Mouse (Mus musculus) pancreas, adult 10 weeks (tissue): Measurements from ENCODE around the gene Adarb1. TPM values are rescaled to one million over a fixed set of nuclear protein-coding genes. Genes with fewer than 3 reads are reported as not detected.

Experiments
- polyA plus RNA-seq: library from polyadenylated mRNA; stranded (reverse); fragments of 350-450 nt; fragmentation: Illumina TruSeq; extraction: RNeasy Lipid Tissue Mini Kit (QIAGEN cat#74804); gene quantifications from one replicate; pipeline ENCODE4 v1.2.3, GENCODE M21; 2015; ENCODE audit warnings: low read depth, low replicate concordance; ENCODE audit not compliant: insufficient read depth

Adarb1 gene
- 5.1 TPM for polyA plus RNA-seq

GRCm38 (mm10) chr10:77418138-77418537 lies at the start of gene Adarb1:
Gene Adarb1, minus strand, starts transcription at chr10:77418270.

GRCm38 (mm10) chr10:77258704-77259621 lies 159.1 kb downstream of the Adarb1 start, which contains the start of gene Pofut2:
Gene Pofut2, plus strand, starts transcription at chr10:77259218.

Other genes starting within 250 kb of the Adarb1 start
- 20.1 TPM for gene Pofut2, start 159.1 kb downstream of the Adarb1 start, polyA plus RNA-seq
- 5.0 TPM for gene Fam207a, start 97.5 kb upstream of the Adarb1 start, polyA plus RNA-seq
- gene Itgb2, start 112.0 kb upstream of the Adarb1 start, polyA plus RNA-seq: 2.8 TPM
- gene Pttg1ip, start 163.4 kb upstream of the Adarb1 start, polyA plus RNA-seq: 43.2 TPM
- gene Sumo3, start 187.8 kb upstream of the Adarb1 start, polyA plus RNA-seq: 25.0 TPM
- not detected for gene Gm49325, start 187.9 kb upstream of the Adarb1 start, polyA plus RNA-seq
- 14.4 TPM for gene Ube2g2, start 204.0 kb upstream of the Adarb1 start, polyA plus RNA-seq